Mouse (Mus musculus) liver, postnatal 0 days (tissue): ENCODE results near the gene Map2k1. TPM values are rescaled to one million over a fixed set of nuclear protein-coding genes. Genes with fewer than 3 reads are reported as not detected.
A peak's percentile ranks its signal among the peaks of the same experiment; 100 is the strongest.
"Not testable (repeated sequence)": the region's sequence is repeated elsewhere in the genome, so short reads cannot be mapped to it uniquely, and the experiment has no call there.

Experiments used
- ATAC-seq: fragments of 200-750 bp; cut with Nextera tagmentation; 2 replicates; pipeline ENCODE4 v1.8.0; 2017; ENCODE audit warnings: mild to moderate bottlenecking, moderate library complexity
- DNase-seq: peaks from one replicate; pipeline ENCODE4 v3.0.0-alpha.2; 2016
- H3K27ac ChIP-seq: fragments of 300-500 bp; sonication (generic); 2 replicates; pipeline ENCODE4 v1.5.1; 2014; ENCODE audit warnings: antibody characterized with exemption, moderate library complexity, mild to moderate bottlenecking, low read depth
- H3K27me3 ChIP-seq: fragments of 300-500 bp; sonication (generic); 2 replicates; pipeline ENCODE4 v1.6.1; 2014; ENCODE audit warnings: low read length, control low read depth, mixed read lengths; ENCODE audit not compliant: insufficient read depth
- H3K36me3 ChIP-seq: fragments of 300-500 bp; sonication (generic); replicated peaks from 2 replicates; pipeline ENCODE4 v1.6.1; 2014; ENCODE audit warnings: mild to moderate bottlenecking, control low read depth, low read length, moderate library complexity, mixed read lengths; ENCODE audit not compliant: insufficient read depth
- H3K4me1 ChIP-seq: fragments of 300-500 bp; sonication (generic); 2 replicates; pipeline ENCODE4 v1.6.1; 2014; ENCODE audit warnings: antibody characterized with exemption, mild to moderate bottlenecking, control low read depth; ENCODE audit not compliant: insufficient read depth
- H3K4me2 ChIP-seq: fragments of 300-500 bp; sonication (generic); 2 replicates; pipeline ENCODE4 v1.6.1; 2014; ENCODE audit warnings: low read depth, mild to moderate bottlenecking, low read length, moderate library complexity, mixed read lengths
- H3K4me3 ChIP-seq: fragments of 300-500 bp; sonication (generic); 2 replicates; pipeline ENCODE4 v1.5.1; 2014; ENCODE audit warnings: low read depth, low read length
- H3K9ac ChIP-seq: fragments of 300-500 bp; sonication (generic); replicated peaks from 2 replicates; pipeline ENCODE4 v1.6.1; 2014; ENCODE audit warnings: mild to moderate bottlenecking, moderate library complexity
- H3K9me3 ChIP-seq: fragments of 300-500 bp; sonication (generic); 2 replicates; pipeline ENCODE4 v1.6.1; 2016; ENCODE audit warnings: mild to moderate bottlenecking, control low read depth, low read length, mixed read lengths
- CTCF ChIP-seq: sonication (generic); IDR thresholded peaks from 2 replicates; pipeline ENCODE4 v1.5.1; 2016; ENCODE audit warnings: antibody characterized with exemption, low read depth
- EP300 ChIP-seq: IDR thresholded peaks from 2 replicates; pipeline ENCODE4 v1.6.1; 2016; ENCODE audit warnings: antibody characterized with exemption, low read depth, mild to moderate bottlenecking
- WGBS: fragments of 180-500 bp; shearing (Covaris S2); extraction: QIAGEN DNeasy Blood & Tissue Kit; methylation state at CpG from one replicate; pipeline ENCODE4 v1.1.7; 2014; ENCODE audit not compliant: insufficient replicate concordance; 5-methylcytosine and 5-hydroxymethylcytosine counted together
- polyA plus RNA-seq: library from polyadenylated mRNA; unstranded; fragments of >200 nt; fragmentation: Nextera tagmentation; extraction: Ambion mirVana; gene quantifications from 2 replicates; pipeline ENCODE4 v1.2.1, GENCODE M21; 2015

Gene Map2k1
- 27.5 and 28.9 TPM in 2 replicates for polyA plus RNA-seq

DNA sequence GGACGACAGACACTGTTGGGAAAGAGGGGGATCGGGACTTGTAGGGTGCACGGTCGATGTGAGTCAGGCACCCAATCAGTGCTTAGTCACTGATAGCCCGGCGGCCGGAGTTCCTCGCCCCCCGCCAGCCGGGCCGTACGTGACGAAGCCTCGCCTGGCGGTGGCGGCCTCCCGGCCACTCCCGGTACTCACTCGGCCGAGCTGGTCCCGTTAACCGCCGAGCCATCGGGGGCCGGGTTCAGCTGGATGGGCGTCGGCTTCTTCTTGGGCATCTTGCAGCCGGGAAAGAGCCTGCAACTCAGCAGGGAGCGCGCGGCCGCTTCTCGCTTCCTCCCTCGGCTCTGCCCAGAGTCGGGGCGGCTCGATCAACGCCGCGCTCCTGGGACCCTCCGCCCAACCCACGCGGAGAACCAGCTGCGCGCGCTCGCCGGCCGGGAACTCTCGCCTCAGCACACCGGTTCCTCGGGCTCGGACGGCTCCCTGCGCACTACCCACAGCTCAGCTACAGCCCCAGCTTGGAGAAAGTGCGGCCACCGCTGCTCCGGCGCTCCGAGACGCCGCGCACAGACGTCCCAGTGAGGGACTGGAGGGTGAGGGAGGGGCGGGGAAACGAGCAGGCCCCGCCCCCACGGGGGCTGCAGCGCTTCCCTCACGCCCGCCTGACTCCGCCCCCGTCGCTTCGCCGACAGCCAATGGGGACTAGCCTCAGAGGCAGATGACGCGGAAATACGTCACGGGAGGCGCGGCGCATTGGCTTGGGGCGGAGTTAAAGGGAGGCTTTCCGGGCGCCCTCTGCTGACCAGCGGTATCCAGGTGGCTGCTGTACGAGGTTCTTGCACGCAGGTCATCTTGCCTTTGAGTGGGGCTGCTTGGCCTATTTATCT is at the start of gene Map2k1:
Gene Map2k1, minus strand, starts transcription at position 611 of the 884 bp plus-strand sequence.
- no peaks in the 10 kb centered on the region for H3K36me3 ChIP-seq
- H3K9ac ChIP-seq: peak within 1 kb of the TSS; percentile 83
- ATAC-seq (peak; percentile 96), DNase-seq (peak; percentile 100)
- no peaks in the 10 kb centered on the region for H3K27me3 ChIP-seq
- H3K4me2 ChIP-seq: peak within 1 kb of the TSS; percentile 96
- peak; percentile 93 for TF ChIP-seq CTCF
- no peak for TF ChIP-seq EP300
- peaks cover 23% of the 10 kb centered on the region for H3K4me1 ChIP-seq
- peak within 1 kb of the TSS; percentile 86 for H3K4me3 ChIP-seq
- no peaks in the 10 kb centered on the region for H3K9me3 ChIP-seq
- H3K27ac ChIP-seq: peak within 1 kb of the TSS; percentile 87
- WGBS: 3% methylated on average over 70 of the region's 89 CpGs

DNA sequence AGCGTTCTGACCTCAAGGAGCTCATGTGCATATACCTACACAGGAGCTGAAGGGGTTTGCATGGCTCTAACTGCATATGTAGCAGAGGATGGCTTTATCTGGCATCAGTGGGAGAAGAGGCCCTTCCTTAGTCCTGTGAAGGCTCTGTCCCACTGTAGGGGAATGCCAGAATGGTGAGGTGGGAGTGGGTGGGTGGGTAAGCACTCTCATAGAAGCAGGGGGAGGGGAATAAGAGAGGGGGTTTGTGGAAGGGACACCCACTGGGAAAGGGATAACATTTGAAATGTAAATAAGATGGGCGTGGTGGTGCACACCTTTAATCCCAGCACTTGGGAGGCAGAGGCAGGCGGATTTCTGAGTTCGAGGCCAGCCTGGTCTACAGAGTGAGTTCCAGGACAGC is 49.7 kb upstream of the Map2k1 start:
- H3K4me2 ChIP-seq, DNase-seq, H3K4me1 ChIP-seq, H3K9ac ChIP-seq, H3K27me3 ChIP-seq, ATAC-seq, H3K4me3 ChIP-seq, H3K9me3 ChIP-seq, H3K27ac ChIP-seq: not testable (repeated sequence)
- 93% methylated on average over 4 of the region's 4 CpGs for WGBS
- H3K36me3 ChIP-seq: peaks cover 59% of the 10 kb centered on the region

DNA sequence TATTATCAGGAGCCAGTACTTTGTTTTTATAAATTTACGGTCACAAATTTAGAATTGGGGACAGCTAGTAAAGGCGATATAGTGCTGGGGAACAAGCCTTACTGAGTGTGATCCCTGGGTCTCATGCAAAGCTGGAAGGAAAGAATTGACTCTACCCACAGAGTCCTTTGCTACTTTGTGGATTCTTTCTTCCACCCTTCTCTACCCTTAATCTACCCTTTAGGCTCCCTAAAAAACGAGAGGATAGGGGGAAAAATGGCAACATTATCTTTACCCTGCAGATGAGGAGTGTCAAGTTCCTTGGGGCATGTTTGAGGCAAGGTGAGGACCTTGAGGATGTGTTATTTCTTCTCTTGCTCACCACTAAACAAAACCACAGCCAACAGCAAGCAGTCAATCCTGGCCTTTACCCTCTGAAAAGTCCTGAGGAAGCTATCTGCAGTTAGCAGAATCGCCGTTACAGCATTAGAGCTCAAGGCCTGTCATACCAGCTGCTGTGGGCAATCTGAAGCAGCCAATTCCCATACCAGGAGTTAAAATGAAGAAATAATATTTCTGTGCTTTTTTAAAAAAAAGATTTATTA is 29.1 kb upstream of the Map2k1 start:
- ATAC-seq: no peak
- Histone ChIP-seq H3K9ac (peak overlapping the region; percentile 91), H3K27me3 (no peaks in the 10 kb centered on the region), H3K36me3 (no peaks in the 10 kb centered on the region), H3K27ac (no peak overlapping the region), H3K4me3 (peak overlapping the region; percentile 78), H3K9me3 (no peaks in the 10 kb centered on the region), H3K4me1 (peaks cover 5% of the 10 kb centered on the region), H3K4me2 (peak overlapping the region; percentile 77)
- TF ChIP-seq EP300: no peak
- TF ChIP-seq CTCF: no peak
- DNase-seq: no peak
- WGBS: 20% methylated on average over 5 of the region's 5 CpGs

DNA sequence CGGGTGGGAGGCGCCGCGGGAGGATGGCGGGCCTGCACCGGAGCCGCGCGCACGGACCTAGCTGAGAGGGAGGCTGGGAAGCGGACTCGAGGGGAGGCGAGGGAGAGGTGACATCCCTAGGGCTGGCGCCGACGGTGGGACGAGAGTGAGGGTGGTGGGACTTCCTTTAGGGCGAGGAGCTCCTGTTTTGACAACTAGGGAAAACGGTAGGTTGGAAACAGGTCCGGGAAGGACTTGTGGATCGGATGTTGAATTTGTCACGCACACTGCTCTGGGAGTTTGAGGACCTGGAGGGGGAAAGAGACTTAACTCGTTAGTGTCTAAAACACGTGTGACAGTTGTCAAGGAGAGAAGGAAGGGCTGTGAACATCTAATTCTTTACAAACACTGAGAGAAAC is 28.3 kb upstream of the Map2k1 start:
- ATAC-seq: peak; percentile 87
- under 1% methylated on average over 23 of the region's 24 CpGs for WGBS

DNA sequence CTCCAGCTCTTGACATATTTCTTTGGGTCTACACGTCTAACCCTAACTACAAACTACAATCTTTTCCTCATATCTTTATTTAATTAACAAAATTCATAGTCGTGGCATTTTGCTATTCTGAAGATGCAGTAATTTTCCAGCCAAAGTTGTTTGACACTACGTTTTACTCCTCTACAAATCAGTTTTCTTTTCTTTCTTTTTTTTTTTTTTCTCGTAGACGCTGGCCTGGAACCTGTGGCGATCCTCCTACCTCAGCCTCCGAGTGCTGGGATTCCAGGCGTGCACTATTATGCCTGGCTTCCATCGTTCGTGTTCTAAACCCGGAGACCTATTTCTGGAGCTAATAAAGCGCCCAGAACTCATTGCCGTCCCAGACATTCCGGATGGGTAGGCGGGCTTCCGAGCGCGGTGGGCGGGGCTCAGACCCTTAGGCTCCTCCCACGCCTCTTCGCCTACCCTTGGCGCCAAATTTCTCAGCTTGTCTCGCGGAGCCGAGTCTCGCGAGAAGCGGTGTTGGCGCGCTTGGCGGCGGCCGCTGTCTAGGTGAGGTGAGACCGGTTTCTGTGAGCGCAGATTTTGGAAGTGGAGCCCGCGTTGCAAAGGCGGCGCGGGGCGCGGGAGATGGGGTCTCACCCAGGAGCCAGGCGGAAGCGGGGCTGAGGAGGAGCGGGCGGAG is 27.8 kb upstream of the Map2k1 start, which contains the start of gene Tipin:
Gene Tipin, plus strand, starts transcription at position 477 of the 676 bp plus-strand sequence.
- Histone ChIP-seq H3K4me3 (peak within 1 kb of the TSS; percentile 78), H3K27ac (peak within 1 kb of the TSS; percentile 81), H3K27me3 (no peaks in the 10 kb centered on the region), H3K4me1 (peaks cover 5% of the 10 kb centered on the region), H3K36me3 (no peaks in the 10 kb centered on the region), H3K9ac (peak within 1 kb of the TSS; percentile 91), H3K9me3 (no peaks in the 10 kb centered on the region), H3K4me2 (peak within 1 kb of the TSS; percentile 77)
- ATAC-seq (peak; percentile 95), DNase-seq (peak; percentile 97)
- WGBS: 2% methylated on average over 46 of the region's 46 CpGs
- TF ChIP-seq EP300: peak; percentile 88
- TF ChIP-seq CTCF: no peak

More for the DNA sequence above, 28.3 kb upstream of the Map2k1 start:
- Histone ChIP-seq H3K36me3 (no peaks in the 10 kb centered on the region), H3K4me1 (peaks cover 5% of the 10 kb centered on the region), H3K27me3 (no peaks in the 10 kb centered on the region), H3K27ac (peak overlapping the region; percentile 81), H3K4me2 (peak overlapping the region; percentile 77), H3K4me3 (peak overlapping the region; percentile 78), H3K9me3 (no peaks in the 10 kb centered on the region), H3K9ac (peak overlapping the region; percentile 91)
- TF ChIP-seq CTCF: no peak
- TF ChIP-seq EP300: no peak
- DNase-seq: no peak

DNA sequence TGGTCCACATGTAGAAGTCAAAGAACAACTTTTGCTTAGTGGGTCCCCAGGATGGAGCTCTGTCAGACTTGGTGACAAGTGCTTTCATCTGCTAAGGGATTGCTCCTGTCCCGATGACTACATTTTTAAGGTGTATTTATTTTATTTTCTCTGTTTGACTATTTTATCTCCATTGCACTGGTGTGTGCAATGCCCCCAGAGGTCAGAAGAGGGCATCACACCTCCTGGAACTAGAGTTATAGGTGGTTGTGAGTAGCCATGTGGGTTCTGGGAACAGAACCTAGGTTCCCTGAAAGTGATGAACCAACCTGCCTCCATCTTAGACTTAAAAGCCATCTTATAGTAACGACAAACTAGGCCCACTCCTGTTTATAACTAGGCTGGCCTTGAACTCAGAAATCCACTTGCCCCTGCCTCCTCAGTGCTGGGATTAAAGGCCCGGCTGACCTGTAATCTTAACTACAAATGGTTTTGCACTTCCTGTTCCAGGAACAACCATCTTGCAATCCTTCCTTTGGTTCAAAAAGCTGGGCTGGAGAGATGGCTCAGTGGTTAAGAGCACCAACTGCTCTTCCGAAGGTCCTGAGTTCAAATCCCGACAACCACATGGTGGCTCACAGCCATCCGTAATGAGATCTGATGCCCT is 25.4 kb upstream of the Map2k1 start:
- Histone ChIP-seq H3K36me3 (no peaks in the 10 kb centered on the region), H3K4me2 (no peak overlapping the region), H3K4me3 (no peak overlapping the region), H3K9me3 (no peaks in the 10 kb centered on the region), H3K9ac (no peak overlapping the region), H3K27ac (no peak overlapping the region), H3K4me1 (peaks cover 5% of the 10 kb centered on the region), H3K27me3 (no peaks in the 10 kb centered on the region)
- no peak for DNase-seq
- no peak for ATAC-seq
- whole genome bisulfite sequencing: 88% methylated on average over 6 of the region's 6 CpGs
- TF ChIP-seq EP300: no peak
- peak; percentile 31 for TF ChIP-seq CTCF
